Mouse (Mus musculus) heart, embryonic 12.5 days (tissue): ENCODE measurements around the gene Igfbp6. TPM values are rescaled to one million over a fixed set of nuclear protein-coding genes. Genes with fewer than 3 reads are reported as not detected.

Experiments used
- ATAC-seq: fragments of 200-750 bp; cut with Nextera tagmentation; 2 replicates; pipeline ENCODE4 v1.8.0; 2017; ENCODE audit warnings: moderate TSS enrichment, moderate library complexity; ENCODE audit not compliant: insufficient number of reproducible peaks, low FRiP score
- H3K27ac ChIP-seq: fragments of 300-500 bp; sonication (generic); 2 replicates; pipeline ENCODE4 v1.5.1; 2016; ENCODE audit warnings: mild to moderate bottlenecking, moderate library complexity; ENCODE audit not compliant: poor library complexity, severe bottlenecking
- H3K27me3 ChIP-seq: fragments of 300-500 bp; sonication (generic); replicated peaks from 2 replicates; pipeline ENCODE4 v1.6.1; 2016; ENCODE audit warnings: mild to moderate bottlenecking, moderate library complexity
- H3K36me3 ChIP-seq: fragments of 300-500 bp; sonication (generic); 2 replicates; pipeline ENCODE4 v1.6.1; 2016; ENCODE audit warnings: mild to moderate bottlenecking, moderate library complexity
- H3K4me1 ChIP-seq: fragments of 300-500 bp; sonication (generic); replicated peaks from 2 replicates; pipeline ENCODE4 v1.6.1; 2016; ENCODE audit warnings: mild to moderate bottlenecking
- H3K4me2 ChIP-seq: fragments of 300-500 bp; sonication (generic); 2 replicates; pipeline ENCODE4 v1.6.1; 2016; ENCODE audit warnings: mild to moderate bottlenecking, moderate library complexity
- H3K4me3 ChIP-seq: fragments of 300-500 bp; sonication (generic); 2 replicates; pipeline ENCODE4 v1.5.1; 2016; ENCODE audit warnings: mild to moderate bottlenecking
- H3K9ac ChIP-seq: fragments of 300-500 bp; sonication (generic); 2 replicates; pipeline ENCODE4 v1.6.1; 2016; ENCODE audit warnings: mild to moderate bottlenecking, moderate library complexity
- H3K9me3 ChIP-seq: fragments of 300-500 bp; sonication (generic); replicated peaks from 2 replicates; pipeline ENCODE4 v1.6.1; 2016; ENCODE audit warnings: mild to moderate bottlenecking, moderate library complexity
- WGBS: fragments of 180-500 bp; shearing (Covaris S2); methylation state at CpG from one replicate; pipeline ENCODE4 v1.1.7; 2016; 5-methylcytosine and 5-hydroxymethylcytosine counted together
- polyA plus RNA-seq: library from polyadenylated mRNA; unstranded; fragments of >200 nt; fragmentation: Nextera tagmentation; extraction: Ambion mirVana; gene quantifications from 2 replicates; pipeline ENCODE4 v1.2.1, GENCODE M21; 2016

Igfbp6 gene
- polyA plus RNA-seq, 1 experiment from 2014 or later = 2.5 TPM

GRCm38 (mm10) chr15:102102548-102103121, 41.5 kb upstream of the Igfbp6 start:
- Histone ChIP-seq H3K9ac (peak overlapping the region; percentile 77), H3K4me1 (peaks cover 96% of the 10 kb centered on the region), H3K4me2 (peak overlapping the region; percentile 77), H3K36me3 (peaks cover 17% of the 10 kb centered on the region), H3K4me3 (peak overlapping the region; percentile 48), H3K9me3 (no peaks in the 10 kb centered on the region), H3K27ac (peak overlapping the region; percentile 94), H3K27me3 (peaks cover 8% of the 10 kb centered on the region; the same call in 1 of the 2 replicates)
- peak; percentile 22 for ATAC-seq
- 13% methylated on average over 6 of the region's 6 CpGs for WGBS

GRCm38 (mm10) chr15:102103371-102103946, 40.7 kb upstream of the Igfbp6 start:
- peak overlapping the region; percentile 77 for H3K9ac ChIP-seq
- ATAC-seq = peak; percentile 29

GRCm38 (mm10) chr15:102103947-102104555, 40.1 kb upstream of the Igfbp6 start:
- no peaks in the 10 kb centered on the region for H3K9me3 ChIP-seq
- H3K27me3 ChIP-seq = peaks cover 8% of the 10 kb centered on the region; the same call in 1 of the 2 replicates
- no peak for ATAC-seq
- peaks cover 23% of the 10 kb centered on the region for H3K36me3 ChIP-seq
- peak overlapping the region; percentile 77 for H3K9ac ChIP-seq
- peak overlapping the region; percentile 48 for H3K4me3 ChIP-seq
- WGBS = 21% methylated on average over 12 of the region's 12 CpGs
- H3K4me1 ChIP-seq = peaks cover 96% of the 10 kb centered on the region
- peak overlapping the region; percentile 77 for H3K4me2 ChIP-seq
- peak overlapping the region; percentile 94 for H3K27ac ChIP-seq

More at GRCm38 (mm10) chr15:102103371-102103946, 40.7 kb upstream of the Igfbp6 start:
- Histone ChIP-seq H3K27me3 (peaks cover 8% of the 10 kb centered on the region; the same call in 1 of the 2 replicates), H3K9me3 (no peaks in the 10 kb centered on the region), H3K27ac (peak overlapping the region; percentile 94), H3K36me3 (peaks cover 17% of the 10 kb centered on the region), H3K4me1 (peaks cover 96% of the 10 kb centered on the region), H3K4me3 (peak overlapping the region; percentile 48), H3K4me2 (peak overlapping the region; percentile 77)
- 5% methylated on average over 14 of the region's 14 CpGs for WGBS

- H3K9ac ChIP-seq = 0 out of 2 replicates have a peak overlapping the region, but pooled peaks have one; percentile 4
- H3K27ac ChIP-seq = peak overlapping the region; percentile 32
- H3K4me1 ChIP-seq = peaks cover 90% of the 10 kb centered on the region
- 53% methylated on average over 5 of the region's 5 CpGs for WGBS
- H3K9me3 ChIP-seq = no peaks in the 10 kb centered on the region
- H3K4me2 ChIP-seq = peak overlapping the region; percentile 64
- peaks cover 35% of the 10 kb centered on the region for H3K36me3 ChIP-seq
- no peak for ATAC-seq
- H3K4me3 ChIP-seq = 0 out of 2 replicates have a peak overlapping the region, but pooled peaks have one; percentile 7
- peaks cover 8% of the 10 kb centered on the region; the same call in 1 of the 2 replicates for H3K27me3 ChIP-seq
These were observed 38.8 kb upstream of the Igfbp6 start for GRCm38 (mm10) chr15:102105360-102105759.

GRCm38 (mm10) chr15:102105764-102106730, 38.1 kb upstream of the Igfbp6 start:
- Histone ChIP-seq H3K27ac (peak overlapping the region; percentile 32), H3K9ac (peak overlapping the region; percentile 40; the same call in 1 of the 2 replicates), H3K4me2 (peak overlapping the region; percentile 64), H3K4me1 (peaks cover 86% of the 10 kb centered on the region), H3K27me3 (peaks cover 8% of the 10 kb centered on the region; the same call in 1 of the 2 replicates), H3K9me3 (no peaks in the 10 kb centered on the region), H3K4me3 (peak overlapping the region; percentile 30; the same call in 1 of the 2 replicates), H3K36me3 (peaks cover 42% of the 10 kb centered on the region)
- ATAC-seq = no peak
- 23% methylated on average over 18 of the region's 18 CpGs for WGBS

- Histone ChIP-seq H3K4me1 (peaks cover 77% of the 10 kb centered on the region), H3K27ac (no peak overlapping the region), H3K9me3 (no peaks in the 10 kb centered on the region), H3K4me2 (peak overlapping the region; percentile 64), H3K36me3 (peaks cover 51% of the 10 kb centered on the region), H3K27me3 (peaks cover 12% of the 10 kb centered on the region; the same call in 1 of the 2 replicates), H3K4me3 (peak overlapping the region; percentile 30), H3K9ac (peak overlapping the region; percentile 14; the same call in 1 of the 2 replicates)
- 16% methylated on average over 38 of the region's 38 CpGs for WGBS
- no peak for ATAC-seq
These were observed 37.3 kb upstream of the Igfbp6 start for GRCm38 (mm10) chr15:102106754-102107456.

- H3K9me3 ChIP-seq = no peaks in the 10 kb centered on the region
- peaks cover 12% of the 10 kb centered on the region; the same call in 1 of the 2 replicates for H3K27me3 ChIP-seq
- ATAC-seq = no peak
- H3K4me2 ChIP-seq = peak overlapping the region; percentile 64; the same call in 1 of the 2 replicates
- peaks cover 67% of the 10 kb centered on the region for H3K4me1 ChIP-seq
- no peak overlapping the region for H3K4me3 ChIP-seq
- H3K9ac ChIP-seq = no peak overlapping the region
- WGBS = 34% methylated on average over 13 of the region's 13 CpGs
- H3K36me3 ChIP-seq = peaks cover 61% of the 10 kb centered on the region
- 0 out of 2 replicates have a peak overlapping the region, but pooled peaks have one; percentile 9 for H3K27ac ChIP-seq
These were observed 36.2 kb upstream of the Igfbp6 start for GRCm38 (mm10) chr15:102107689-102108573.

- no peak for ATAC-seq
- 54% methylated on average over 18 of the region's 18 CpGs for WGBS
- peaks cover 70% of the 10 kb centered on the region for H3K36me3 ChIP-seq
- H3K9ac ChIP-seq = peak overlapping the region; percentile 33; the same call in 1 of the 2 replicates
- no peak overlapping the region for H3K4me3 ChIP-seq
- peaks cover 12% of the 10 kb centered on the region; the same call in 1 of the 2 replicates for H3K27me3 ChIP-seq
- H3K4me2 ChIP-seq = no peak overlapping the region
- peak overlapping the region; percentile 9; the same call in 1 of the 2 replicates for H3K27ac ChIP-seq
- no peaks in the 10 kb centered on the region for H3K9me3 ChIP-seq
- peaks cover 58% of the 10 kb centered on the region for H3K4me1 ChIP-seq
These were observed 35.3 kb upstream of the Igfbp6 start for GRCm38 (mm10) chr15:102108651-102109525.
